Comparison of ENCODE assay signal across 8 mouse cellular contexts in genomic region chr12:100268011-100268410, GRCm38 (mm10).
DNase-seq lines count a peak whose midpoint lies in the region; ATAC-seq and TF ChIP-seq lines count a peak whose summit lies in the region.

No protein-coding gene starts in this region.

- no peak for TF ChIP-seq EP300 in heart, postnatal 0 days (IDR thresholded peaks at IDR 0.05; ENCODE audit: low read depth)

- no peak overlapping the region for H3K9ac ChIP-seq in heart, postnatal 0 days (replicated peaks; ENCODE audit: low read depth, low read length)
- H3K9ac ChIP-seq in heart, embryonic 11.5 days (ENCODE audit: low read depth, low read length) = no peak overlapping the region
- no peak overlapping the region for H3K9ac ChIP-seq in limb, embryonic 14.5 days (ENCODE audit: low read depth, low read length, severe bottlenecking)

- peak; percentile 57 for DNase-seq in heart, postnatal 0 days (ENCODE audit: low spot score)
- DNase-seq in thymus, adult 2 months = peak; percentile 34
- DNase-seq in thymus, adult 18-20 months = no peak
- peak; percentile 61 for DNase-seq in embryo, embryonic 11.5 days (ENCODE audit: low read depth, low spot score)
- DNase-seq in limb, embryonic 14.5 days (ENCODE audit: low spot score) = peak; percentile 81
- DNase-seq in testis, postnatal 10 days (ENCODE audit: low spot score) = peak; percentile 86

- no peak overlapping the region for H3K4me2 ChIP-seq in heart, postnatal 0 days (ENCODE audit: low read depth, low read length)
- no peak overlapping the region for H3K4me2 ChIP-seq in heart, embryonic 11.5 days
- no peak overlapping the region for H3K4me2 ChIP-seq in limb, embryonic 14.5 days (replicated peaks; ENCODE audit: low read depth, low read length, severe bottlenecking)

- TF ChIP-seq CTCF in heart, postnatal 0 days (IDR thresholded peaks at IDR 0.05; ENCODE audit: low read depth) = no peak
- TF ChIP-seq CTCF in thymus, adult 2 months (IDR thresholded peaks at IDR 0.05; ENCODE audit: borderline replicate concordance, control insufficient read depth, extremely low read depth, insufficient read depth, low read length, poor library complexity) = no peak

- TF ChIP-seq POLR2A in thymus, adult 2 months (IDR thresholded peaks at IDR 0.05; ENCODE audit: control insufficient read depth, extremely low read depth, insufficient read depth, low read length, poor library complexity) = no peak
- no peak for TF ChIP-seq POLR2A in limb, embryonic 14.5 days (IDR thresholded peaks at IDR 0.05; ENCODE audit: borderline replicate concordance, extremely low read depth, insufficient read depth, insufficient read length)

- no peak overlapping the region for H3K27ac ChIP-seq in heart, postnatal 0 days (ENCODE audit: low read depth)
- no peak overlapping the region for H3K27ac ChIP-seq in heart, embryonic 11.5 days (ENCODE audit: low read depth, low read length)
- no peak overlapping the region for H3K27ac ChIP-seq in thymus, adult 2 months (ENCODE audit: control insufficient read depth, insufficient read depth, low read length)
- no peak overlapping the region for H3K27ac ChIP-seq in limb, embryonic 14.5 days (replicated peaks; ENCODE audit: low read depth, low read length)

- H3K4me1 ChIP-seq in heart, postnatal 0 days (ENCODE audit: control insufficient read depth, insufficient read depth) = 0 out of 2 replicates have a peak, but pooled peaks cover 5% of the 10 kb centered on the region
- no peaks in the 10 kb centered on the region for H3K4me1 ChIP-seq in heart, embryonic 11.5 days (ENCODE audit: control insufficient read depth, insufficient read depth, low read length)
- H3K4me1 ChIP-seq in thymus, adult 2 months (replicated peaks; ENCODE audit: control insufficient read depth, insufficient read depth, low read length) = no peaks in the 10 kb centered on the region
- peaks cover 2% of the 10 kb centered on the region; the same call in 1 of the 2 replicates for H3K4me1 ChIP-seq in limb, embryonic 14.5 days (ENCODE audit: control insufficient read depth, insufficient read depth, low read length)

- no peaks in the 10 kb centered on the region for H3K9me3 ChIP-seq in heart, postnatal 0 days (replicated peaks; ENCODE audit: control insufficient read depth, low read length)
- H3K9me3 ChIP-seq in heart, embryonic 11.5 days (replicated peaks; ENCODE audit: control insufficient read depth, low read length) = no peaks in the 10 kb centered on the region
- H3K9me3 ChIP-seq in limb, embryonic 14.5 days (ENCODE audit: control insufficient read depth, low read length) = no peaks in the 10 kb centered on the region

- WGBS in heart, postnatal 0 days = 11% methylated on average over 6 of the region's 6 CpGs
- 5% methylated on average over 6 of the region's 6 CpGs for WGBS in heart, embryonic 11.5 days (ENCODE audit: insufficient replicate concordance)
- 20% methylated on average over 6 of the region's 6 CpGs for WGBS in thymus, adult 2 months
- 5% methylated on average over 6 of the region's 6 CpGs for WGBS in limb, embryonic 14.5 days

- ATAC-seq in heart, postnatal 0 days (ENCODE audit: insufficient read depth, low read depth) = peak; percentile 51; the same call in 1 of the 2 replicates
- no peak; the same call in 1 of the 2 replicates for ATAC-seq in heart, embryonic 11.5 days (replicated peaks; ENCODE audit: insufficient number of reproducible peaks, low FRiP score, low TSS enrichment)
- ATAC-seq in limb, embryonic 14.5 days (ENCODE audit: low FRiP score, low read depth) = no peak
- no peak for ATAC-seq in erythroblast, adult 5-6 weeks (replicated peaks; ENCODE audit: low FRiP score, poor library complexity, severe bottlenecking)

- no peaks in the 10 kb centered on the region for H3K27me3 ChIP-seq in heart, postnatal 0 days (ENCODE audit: control insufficient read depth, insufficient read depth, low read length)
- no peaks in the 10 kb centered on the region for H3K27me3 ChIP-seq in heart, embryonic 11.5 days (ENCODE audit: control insufficient read depth, insufficient read depth, low read length)
- H3K27me3 ChIP-seq in thymus, adult 2 months (ENCODE audit: control insufficient read depth, insufficient read depth, low read length) = no peaks in the 10 kb centered on the region
- H3K27me3 ChIP-seq in limb, embryonic 14.5 days (ENCODE audit: control insufficient read depth, insufficient read depth, low read length) = no peaks in the 10 kb centered on the region

- no peaks in the 10 kb centered on the region for H3K36me3 ChIP-seq in heart, postnatal 0 days (replicated peaks; ENCODE audit: control insufficient read depth, insufficient read depth, low read length)
- no peaks in the 10 kb centered on the region for H3K36me3 ChIP-seq in heart, embryonic 11.5 days (ENCODE audit: control insufficient read depth, insufficient read depth, low read length)
- H3K36me3 ChIP-seq in thymus, adult 2 months (ENCODE audit: control insufficient read depth, insufficient read depth, low read length) = no peaks in the 10 kb centered on the region
- H3K36me3 ChIP-seq in limb, embryonic 14.5 days (ENCODE audit: control insufficient read depth, insufficient read depth, low read length) = no peaks in the 10 kb centered on the region

- no peak overlapping the region for H3K4me3 ChIP-seq in heart, postnatal 0 days (ENCODE audit: low read depth, low read length)
- H3K4me3 ChIP-seq in heart, embryonic 11.5 days (ENCODE audit: low read depth, low read length) = no peak overlapping the region
- no peak overlapping the region for H3K4me3 ChIP-seq in thymus, adult 2 months (ENCODE audit: control insufficient read depth, insufficient read depth, low read length)
- H3K4me3 ChIP-seq in limb, embryonic 14.5 days (replicated peaks; ENCODE audit: low read length) = no peak overlapping the region

Comparison
In these comparisons a context has a peak if more than half of its experiments do, and no peak if none do; other contexts are left out.
1. DNase-seq: peak in heart, postnatal 0 days (single experiment), thymus, adult 2 months (single experiment), embryo, embryonic 11.5 days (single experiment), limb, embryonic 14.5 days (single experiment) and testis, postnatal 10 days (single experiment); none in thymus, adult 18-20 months (0 of 2).